Mouse (Mus musculus): ENCODE results near the gene Jak1. TPM values are rescaled to one million over a fixed set of nuclear protein-coding genes. Genes with fewer than 3 reads are reported as not detected.
A peak's percentile ranks its signal among the peaks of the same experiment; 100 is the strongest.

The Jak1 gene
- total RNA-seq, 1 experiment from 2014 or later, result 252 TPM

DNA sequence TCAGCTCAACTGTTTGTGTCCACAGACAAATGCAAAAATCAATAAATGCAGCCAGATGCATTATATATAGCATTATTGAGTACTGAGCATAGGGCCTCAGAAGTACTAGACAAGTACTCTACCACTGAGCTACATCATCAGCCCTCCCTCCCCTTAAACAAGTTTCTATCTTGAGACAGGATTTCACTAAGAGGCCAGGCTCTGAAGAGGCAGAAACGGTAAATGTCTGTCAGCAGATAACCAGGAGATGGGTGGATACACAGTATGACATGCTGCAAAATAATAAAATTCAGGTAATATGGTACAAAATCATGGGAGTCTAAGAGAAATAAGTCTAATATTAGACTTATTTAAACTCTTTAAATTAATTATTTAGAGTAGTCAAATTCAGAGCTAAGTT lies 61.6 kb downstream of the Jak1 start:
- no peak for ATAC-seq (replicated peaks; ENCODE audit: insufficient number of reproducible peaks, low FRiP score, low TSS enrichment, poor library complexity, severe bottlenecking)

DNA sequence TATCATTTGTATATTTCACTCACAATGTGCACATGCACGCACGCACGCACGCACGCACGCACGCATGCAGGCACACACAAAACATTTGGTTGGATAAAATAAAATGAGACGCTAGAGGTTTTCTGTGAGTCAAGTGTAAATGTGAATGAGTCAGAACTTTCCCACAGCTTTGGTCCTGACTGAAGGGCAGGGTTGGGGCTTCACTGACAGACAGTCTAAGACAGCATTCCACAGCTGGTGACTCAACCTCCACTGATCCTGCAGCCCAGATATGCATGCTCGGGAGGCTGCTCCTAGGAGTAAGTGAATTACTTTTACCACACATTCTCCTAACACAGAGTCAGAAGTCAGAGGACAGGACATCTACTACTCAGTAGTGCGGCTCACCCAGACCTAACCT lies 62.5 kb downstream of the Jak1 start:
- ATAC-seq (replicated peaks; ENCODE audit: insufficient number of reproducible peaks, low FRiP score, low TSS enrichment, poor library complexity, severe bottlenecking), result no peak

GRCm38 (mm10) chr4:101199433-101200081 lies 65.5 kb downstream of the Jak1 start:
- ATAC-seq (replicated peaks; ENCODE audit: insufficient number of reproducible peaks, low FRiP score, low TSS enrichment, poor library complexity, severe bottlenecking), result no peak; the same call in 1 of the 2 replicates

DNA sequence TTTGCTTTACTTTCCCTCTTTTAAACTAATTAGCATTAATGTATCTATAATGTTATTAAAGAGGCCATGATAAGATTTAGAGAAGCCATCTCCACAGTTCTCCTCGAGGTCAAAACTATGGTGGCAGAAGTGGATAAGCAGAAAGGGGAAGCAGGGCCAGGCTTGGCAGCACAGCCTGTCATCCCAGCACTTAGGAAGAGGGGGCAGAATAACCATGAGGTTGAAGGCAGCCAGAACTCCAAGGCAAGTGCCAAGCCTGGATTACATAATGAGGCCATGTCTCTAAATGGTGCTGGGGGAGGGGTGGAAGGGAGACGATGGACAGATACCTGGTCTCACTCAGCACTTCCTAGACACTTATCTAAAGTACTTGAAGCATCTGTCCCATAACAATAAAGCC lies 66.7 kb downstream of the Jak1 start:
- peak; percentile 57 for ATAC-seq (replicated peaks; ENCODE audit: insufficient number of reproducible peaks, low FRiP score, low TSS enrichment, poor library complexity, severe bottlenecking)

DNA sequence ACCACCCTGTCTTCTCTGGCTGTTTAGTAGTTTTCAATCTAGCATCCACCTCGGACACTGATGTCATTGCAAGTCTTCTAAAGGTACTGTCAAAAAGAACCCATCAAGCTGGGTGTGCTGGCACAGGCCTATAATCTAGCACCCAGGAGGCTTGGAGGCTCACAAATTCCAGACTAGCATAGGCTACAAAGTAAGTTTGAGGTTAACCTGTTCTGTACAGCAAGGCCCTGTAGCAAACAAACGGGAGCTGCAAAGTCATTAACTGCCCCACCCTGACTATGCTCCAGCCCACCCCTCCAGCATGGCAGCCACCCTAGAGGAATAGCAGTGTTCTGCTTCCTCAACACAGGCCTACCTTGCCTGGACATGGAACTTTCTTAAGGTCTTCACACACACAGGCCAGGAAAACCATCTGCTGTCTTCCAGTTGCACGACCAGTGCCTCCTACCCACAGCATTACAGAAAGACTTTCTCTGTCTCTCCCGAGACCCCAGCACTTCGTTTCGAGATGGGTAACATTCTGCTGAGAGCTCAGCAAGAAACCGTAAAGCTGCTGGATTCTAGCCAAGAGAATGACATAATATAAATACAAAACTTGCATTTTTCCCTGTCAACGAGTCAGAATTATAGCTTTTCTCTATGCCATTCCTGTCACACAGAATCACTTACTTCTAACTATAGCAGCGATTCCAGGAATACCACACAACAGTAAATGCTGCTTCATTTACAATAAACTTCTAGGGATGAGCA lies 67.5 kb downstream of the Jak1 start:
- no peak for ATAC-seq (replicated peaks; ENCODE audit: insufficient number of reproducible peaks, low FRiP score, low TSS enrichment, poor library complexity, severe bottlenecking)

DNA sequence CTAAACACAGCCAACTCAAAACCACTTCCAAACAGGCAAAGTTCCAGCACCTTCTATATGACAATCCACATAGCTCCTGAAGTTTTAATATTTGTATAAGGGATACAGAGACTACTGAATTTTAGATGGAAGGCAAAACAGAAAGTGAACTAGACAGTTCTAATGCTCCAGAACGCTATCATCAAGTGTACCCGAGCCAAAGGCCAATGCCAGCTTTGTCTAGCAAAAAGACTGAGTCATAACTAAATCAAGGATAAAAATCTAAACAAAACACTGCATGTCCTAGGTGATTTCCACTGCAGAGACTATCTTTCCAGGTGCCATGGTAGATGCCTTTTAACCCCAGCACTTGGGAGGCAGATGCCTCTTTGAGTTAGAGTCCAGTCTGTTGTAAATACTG lies 68.7 kb downstream of the Jak1 start:
- no peak for ATAC-seq (replicated peaks; ENCODE audit: insufficient number of reproducible peaks, low FRiP score, low TSS enrichment, poor library complexity, severe bottlenecking)

DNA sequence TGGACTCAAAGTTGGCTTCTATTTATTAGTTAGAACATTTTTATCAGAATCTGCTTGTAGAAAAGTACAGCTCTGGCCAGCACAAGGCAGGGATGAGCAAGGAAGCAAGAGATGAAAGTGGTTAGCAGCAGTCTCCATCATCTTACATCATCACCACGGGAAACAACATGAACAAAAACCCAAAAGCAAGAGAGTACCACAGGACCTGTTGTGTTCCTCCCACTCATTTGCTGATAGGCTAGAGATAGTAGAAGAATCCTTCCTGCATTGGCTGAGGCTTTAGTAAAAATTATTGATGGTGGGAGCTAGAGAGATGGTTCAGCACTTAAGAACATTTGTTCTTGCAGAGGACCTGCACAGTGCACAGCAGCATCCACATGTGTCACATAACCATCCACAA lies 70.9 kb downstream of the Jak1 start:
- no peak for ATAC-seq (replicated peaks; ENCODE audit: insufficient number of reproducible peaks, low FRiP score, low TSS enrichment, poor library complexity, severe bottlenecking)

DNA sequence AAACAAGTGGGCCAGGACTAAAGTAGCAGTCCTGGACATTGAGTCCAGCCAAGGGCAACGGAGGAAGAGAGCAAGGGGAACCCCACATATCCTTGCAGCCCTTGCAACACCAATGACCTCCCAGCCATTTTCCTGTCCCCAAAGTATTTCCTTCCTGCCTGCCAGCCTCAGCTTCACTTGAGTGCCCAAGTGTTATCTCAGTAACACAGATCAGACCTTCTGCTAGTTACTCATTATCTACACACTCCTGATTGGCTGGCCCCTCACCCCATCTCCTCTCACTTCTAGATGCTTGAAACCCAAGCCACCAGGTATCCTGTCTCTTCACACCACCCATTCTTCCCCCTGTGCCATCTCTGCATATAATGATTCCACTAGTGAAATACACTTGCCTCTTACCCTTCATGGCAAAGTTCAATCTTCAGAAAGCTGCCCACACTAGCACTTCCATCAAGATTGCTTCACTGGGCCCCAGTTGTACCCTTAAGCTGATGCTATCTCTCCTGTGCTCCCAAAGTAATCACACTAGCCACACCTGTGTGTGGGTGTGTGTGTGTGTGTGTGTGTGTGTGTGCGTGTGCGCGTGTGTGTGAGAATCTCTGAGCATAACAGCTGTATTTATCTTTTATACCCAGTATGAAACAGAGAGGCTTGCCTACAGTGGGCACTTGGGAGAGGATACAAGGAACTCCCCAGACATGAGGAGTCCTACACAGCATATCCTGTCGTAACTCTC lies 72.7 kb downstream of the Jak1 start:
- no peak for ATAC-seq (replicated peaks; ENCODE audit: insufficient number of reproducible peaks, low FRiP score, low TSS enrichment, poor library complexity, severe bottlenecking)

DNA sequence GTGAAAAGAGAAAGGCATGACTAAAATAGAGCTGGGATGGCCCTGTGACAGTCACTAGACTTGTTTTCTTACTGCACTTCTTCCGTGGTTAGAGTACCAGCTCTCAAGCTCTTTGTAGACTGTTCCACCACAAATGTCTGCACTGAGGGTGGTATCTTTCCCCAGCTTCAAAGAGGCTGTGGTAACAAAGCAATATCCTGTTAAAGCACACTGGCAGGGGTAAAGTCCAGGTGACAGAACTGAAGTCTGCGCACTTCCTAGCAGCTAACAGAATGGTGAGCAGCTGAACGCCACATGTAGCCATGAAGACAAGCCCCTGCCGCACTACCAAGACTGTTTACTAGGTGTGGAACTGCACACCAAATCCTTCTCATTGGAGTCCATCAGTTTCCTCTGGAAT lies 77.7 kb downstream of the Jak1 start:
- ATAC-seq (replicated peaks; ENCODE audit: insufficient number of reproducible peaks, low FRiP score, low TSS enrichment, poor library complexity, severe bottlenecking), result peak; percentile 34

DNA sequence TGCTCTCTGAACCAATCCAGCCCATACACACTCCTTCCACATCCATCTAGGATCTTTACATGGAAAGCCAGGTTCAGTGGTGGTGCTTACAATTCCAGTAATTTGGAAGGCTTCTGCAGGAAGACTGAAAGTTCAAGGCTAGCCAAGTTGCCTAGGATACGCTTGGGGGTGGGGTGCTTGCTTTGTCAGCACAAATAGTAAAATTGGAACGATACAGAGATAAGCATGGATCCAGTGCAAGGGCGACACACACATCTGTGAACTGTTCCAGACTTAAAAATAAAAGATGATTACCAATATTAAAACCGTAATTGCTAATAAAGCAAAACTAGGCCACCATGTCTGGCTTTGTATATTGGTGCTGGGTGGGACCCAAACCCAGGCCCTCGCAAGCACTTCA lies 78.5 kb downstream of the Jak1 start:
- ATAC-seq (replicated peaks; ENCODE audit: insufficient number of reproducible peaks, low FRiP score, low TSS enrichment, poor library complexity, severe bottlenecking), result no peak

GRCm38 (mm10) chr4:101185216-101185615 lies 79.9 kb downstream of the Jak1 start:
- ATAC-seq (replicated peaks; ENCODE audit: insufficient number of reproducible peaks, low FRiP score, low TSS enrichment, poor library complexity, severe bottlenecking), result no peak

DNA sequence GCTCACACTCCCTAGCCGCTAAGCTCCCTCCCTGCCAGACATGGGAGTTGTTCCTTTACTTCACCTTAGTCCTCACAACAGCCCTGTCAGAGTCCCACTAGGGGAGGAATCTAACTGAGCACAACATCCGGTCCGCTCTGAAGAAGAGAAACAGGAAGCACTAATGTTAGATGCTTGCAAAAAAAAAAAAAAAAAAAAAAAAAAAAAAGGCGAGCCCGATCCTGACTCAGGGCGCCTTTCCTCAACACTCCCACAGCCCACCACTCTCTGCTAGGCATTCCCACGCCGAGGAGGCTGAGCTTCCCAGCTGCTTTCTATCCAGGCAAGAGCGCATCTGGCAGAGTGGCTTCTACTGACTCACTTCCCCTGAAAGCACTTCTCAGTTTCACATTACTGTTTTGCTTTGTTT lies 82.5 kb downstream of the Jak1 start:
- ATAC-seq (replicated peaks; ENCODE audit: insufficient number of reproducible peaks, low FRiP score, low TSS enrichment, poor library complexity, severe bottlenecking), result peak; percentile 65

DNA sequence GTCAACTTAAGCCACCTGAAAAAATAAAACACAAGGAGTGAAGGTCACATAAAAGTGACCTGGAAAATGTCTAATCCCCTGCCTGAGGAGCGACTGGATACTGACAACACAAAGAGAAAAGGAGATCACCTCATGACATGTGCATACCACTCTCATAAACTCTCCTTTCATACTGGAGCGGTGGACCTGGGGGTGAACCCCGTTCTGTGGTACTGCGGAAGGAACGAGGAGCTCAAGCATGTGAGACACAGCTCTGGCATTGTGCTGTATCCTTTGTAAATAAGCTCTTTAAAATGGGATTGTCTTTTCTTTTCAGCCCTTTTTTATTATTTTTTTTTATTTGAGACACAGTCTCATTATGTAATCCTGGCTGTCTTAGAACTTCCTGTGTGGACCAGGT lies 84.4 kb downstream of the Jak1 start:
- ATAC-seq (replicated peaks; ENCODE audit: insufficient number of reproducible peaks, low FRiP score, low TSS enrichment, poor library complexity, severe bottlenecking), result no peak

DNA sequence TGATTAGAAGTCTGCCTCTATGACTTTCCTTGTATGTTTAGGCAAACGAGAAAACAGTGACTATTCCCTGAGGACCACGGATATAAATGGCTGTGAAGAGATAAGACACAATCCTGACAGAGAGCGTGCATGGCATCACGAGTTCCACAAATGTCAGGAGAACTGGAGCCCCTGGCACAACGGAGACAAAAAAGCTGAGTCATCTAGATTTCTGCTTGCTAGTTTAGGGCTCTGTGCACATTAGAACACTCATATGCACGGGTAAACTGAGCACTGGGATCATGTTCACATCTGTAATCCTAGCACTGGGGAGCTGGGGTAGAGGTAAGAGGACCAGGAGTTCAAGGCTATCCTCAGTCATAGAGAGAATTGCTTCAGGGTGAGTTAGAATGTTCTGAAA lies 85.2 kb downstream of the Jak1 start:
- ATAC-seq (replicated peaks; ENCODE audit: insufficient number of reproducible peaks, low FRiP score, low TSS enrichment, poor library complexity, severe bottlenecking), result no peak

- ATAC-seq (replicated peaks; ENCODE audit: insufficient number of reproducible peaks, low FRiP score, low TSS enrichment, poor library complexity, severe bottlenecking), result no peak
Observed at GRCm38 (mm10) chr4:101179076-101179475, 86.0 kb downstream of the Jak1 start.

DNA sequence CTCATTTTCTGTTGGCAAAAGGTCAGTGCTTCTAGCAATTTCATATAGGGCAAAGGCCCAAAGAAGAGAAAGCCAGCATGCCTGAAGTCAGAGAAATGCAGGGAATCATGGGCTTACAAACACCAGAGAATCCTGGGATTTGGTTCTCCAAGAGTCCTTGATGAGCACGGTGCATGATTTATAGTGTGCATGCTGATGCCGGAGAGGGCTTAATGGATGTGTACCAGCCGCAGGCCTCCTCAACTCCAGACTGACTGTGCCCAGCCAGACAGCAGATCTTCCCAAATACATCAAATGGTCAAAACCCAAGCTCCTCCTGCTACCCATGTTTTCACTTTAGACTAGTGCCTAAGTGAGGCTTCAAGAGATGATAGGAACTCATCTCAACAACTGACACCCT lies 87.3 kb downstream of the Jak1 start:
- ATAC-seq (replicated peaks; ENCODE audit: insufficient number of reproducible peaks, low FRiP score, low TSS enrichment, poor library complexity, severe bottlenecking), result no peak

GRCm38 (mm10) chr4:101176123-101176522 lies 89.0 kb downstream of the Jak1 start:
- peak; percentile 51 for ATAC-seq (replicated peaks; ENCODE audit: insufficient number of reproducible peaks, low FRiP score, low TSS enrichment, poor library complexity, severe bottlenecking)

DNA sequence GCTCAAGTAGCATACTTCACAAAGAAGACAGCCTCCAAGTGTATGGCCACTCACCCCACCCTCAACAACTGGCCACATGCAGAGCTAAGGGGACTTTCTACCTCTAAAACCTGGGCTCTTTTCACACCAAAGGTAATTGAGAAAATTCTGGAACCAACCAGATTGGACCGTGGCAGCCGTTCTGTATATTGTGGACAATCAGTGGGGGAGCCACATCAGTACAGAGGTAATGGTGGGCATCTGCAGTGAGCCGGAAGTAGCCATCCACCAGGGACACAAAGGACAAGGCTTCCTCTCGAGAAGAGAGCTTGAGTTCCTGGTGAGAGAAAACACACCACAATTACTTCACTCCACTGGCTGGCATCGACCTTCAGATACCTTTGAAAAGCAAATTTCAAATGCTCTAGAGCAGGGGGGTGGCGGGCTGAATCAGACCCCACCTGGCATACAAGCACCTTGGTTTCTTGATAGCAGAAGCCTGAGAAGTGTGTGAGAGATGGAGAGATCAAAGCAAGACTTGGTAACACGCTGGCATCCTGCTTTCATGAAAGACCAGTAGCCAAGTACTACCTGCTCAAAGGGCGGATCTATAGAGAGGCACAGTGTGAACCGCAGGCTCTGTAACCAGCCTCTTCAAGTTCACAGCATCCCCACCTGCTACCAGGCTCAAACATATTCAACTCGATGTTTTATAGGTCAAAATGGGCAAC lies 90.0 kb downstream of the Jak1 start:
- ATAC-seq (replicated peaks; ENCODE audit: insufficient number of reproducible peaks, low FRiP score, low TSS enrichment, poor library complexity, severe bottlenecking), result no peak

- ATAC-seq (replicated peaks; ENCODE audit: insufficient number of reproducible peaks, low FRiP score, low TSS enrichment, poor library complexity, severe bottlenecking), result peak; percentile 77
Observed at GRCm38 (mm10) chr4:101172738-101173137, 92.3 kb downstream of the Jak1 start.

All from monocyte, adult 5-6 weeks (primary cell).